Mouse (Mus musculus): ENCODE results near the gene Zmym4. TPM values are rescaled to one million over a fixed set of nuclear protein-coding genes. Genes with fewer than 3 reads are reported as not detected.
"Not testable (repeated sequence)": the region's sequence is repeated elsewhere in the genome, so short reads cannot be mapped to it uniquely, and the experiment has no call there.

The Zmym4 gene
- polyA plus RNA-seq (2012; rRNA removed), result 1.8 and 2.9 TPM in 2 replicates

GRCm38 (mm10) chr4:126967864-126968821, at the start of gene Zmym4:
Zmym4 (minus strand) TSS chr4:126968135.
- WGBS, result 6% methylated on average over 52 of the region's 54 CpGs
- peak; percentile 40 for DNase-seq (ENCODE audit: low read depth, low spot score)

DNA sequence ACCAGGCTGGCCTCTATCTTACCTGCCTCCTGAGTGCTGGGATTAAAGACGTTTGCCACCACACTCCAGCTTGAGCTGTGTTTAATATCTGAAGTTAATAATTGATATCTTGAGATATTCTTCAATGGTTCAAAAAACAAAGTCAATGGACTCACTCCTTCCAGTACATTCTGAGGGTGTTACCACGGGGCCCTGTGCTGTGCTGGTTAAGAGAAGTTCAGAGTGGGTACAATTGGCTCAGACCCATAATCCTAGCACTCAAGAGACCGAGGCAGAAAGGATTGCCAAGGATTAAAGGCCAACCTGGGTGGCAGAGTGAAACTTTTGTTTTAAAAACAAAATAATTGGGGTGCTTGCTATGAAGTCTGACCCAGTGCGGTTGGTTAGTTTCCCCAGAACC, 48.4 kb upstream of the Zmym4 start:
- no peak for DNase-seq (ENCODE audit: low read depth, low spot score)
- 76% methylated on average over 4 of the region's 4 CpGs for WGBS

- WGBS, result 17% methylated on average over 14 of the region's 26 CpGs
- DNase-seq (ENCODE audit: low read depth, low spot score), result peak; percentile 55
These were observed 47.5 kb upstream of the Zmym4 start for GRCm38 (mm10) chr4:127015294-127015993.

DNA sequence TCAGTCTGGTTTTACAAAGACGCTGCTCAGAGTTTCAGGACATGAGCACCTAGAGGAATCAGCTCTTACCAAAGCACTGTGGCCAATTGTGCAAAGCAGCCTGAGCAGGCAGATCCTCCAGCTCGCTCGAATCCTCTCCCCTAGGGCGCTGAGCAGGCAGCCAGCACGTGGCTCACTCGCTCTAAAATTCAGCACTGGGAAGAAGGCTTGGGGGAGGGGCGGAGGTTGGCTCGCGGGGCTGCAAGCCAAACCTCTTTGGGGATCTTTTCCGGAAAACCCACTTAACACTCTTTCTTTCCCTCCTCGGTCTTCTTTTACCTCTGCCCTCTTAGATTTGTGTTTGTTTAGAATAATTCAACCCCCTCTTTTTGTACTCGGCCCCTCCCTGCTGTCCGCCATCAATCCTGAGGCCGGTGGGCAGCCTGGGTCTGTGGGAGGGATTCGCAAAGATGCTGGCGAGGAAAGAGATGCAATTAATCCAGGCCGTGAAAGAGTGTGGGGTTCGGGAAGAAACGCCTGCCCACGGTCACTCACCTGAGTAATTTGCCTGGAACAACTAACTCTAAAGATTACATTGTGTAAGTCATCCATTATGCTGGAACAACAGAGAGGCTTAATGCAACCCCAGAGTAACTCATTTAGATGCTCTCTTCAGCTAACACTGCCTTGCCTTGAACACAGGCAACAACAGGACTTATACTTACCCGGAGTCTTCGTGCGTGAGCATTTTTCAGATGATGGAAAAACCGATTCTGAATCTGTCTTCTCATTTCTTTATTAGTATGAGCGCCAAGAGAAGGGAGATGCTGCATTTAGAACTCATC, 37.4 kb upstream of the Zmym4 start:
- 24% methylated on average over 25 of the region's 25 CpGs for whole genome bisulfite sequencing
- no peak for DNase-seq (ENCODE audit: low read depth, low spot score)

DNA sequence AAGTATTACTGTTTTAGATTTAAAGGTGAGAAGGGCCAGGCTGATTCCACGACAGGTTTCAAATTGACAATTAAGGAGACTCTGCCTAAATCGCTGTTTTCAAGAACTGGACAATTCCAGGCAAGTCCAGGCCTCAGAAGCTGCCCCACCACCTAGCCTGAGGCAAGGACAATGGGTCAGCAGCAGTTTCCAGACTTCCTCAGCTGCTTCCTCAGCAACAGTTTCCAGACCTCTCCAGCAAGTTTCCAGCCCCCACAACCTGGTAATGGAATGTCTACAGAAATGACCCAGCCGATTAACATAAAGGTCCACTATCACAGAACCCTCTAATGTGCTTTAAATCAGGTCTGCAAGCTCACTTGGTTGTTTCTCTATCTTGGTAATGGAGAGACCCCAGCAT, 36.4 kb upstream of the Zmym4 start:
- DNase-seq (ENCODE audit: low read depth, low spot score), result no peak
- WGBS, result 89% methylated on average over 3 of the region's 3 CpGs

GRCm38 (mm10) chr4:127000601-127001105, 32.7 kb upstream of the Zmym4 start:
- DNase-seq (ENCODE audit: low read depth, low spot score), result no peak
- WGBS, result 41% methylated on average over 8 of the region's 8 CpGs

GRCm38 (mm10) chr4:126999372-126999771, 31.4 kb upstream of the Zmym4 start:
- DNase-seq (ENCODE audit: low read depth, low spot score), result not testable (repeated sequence)
- WGBS, result 96% methylated on average over 16 of the region's 16 CpGs

GRCm38 (mm10) chr4:126992356-126992755, 24.4 kb upstream of the Zmym4 start:
- DNase-seq (ENCODE audit: low read depth, low spot score), result no peak
- WGBS, result 68% methylated on average over 5 of the region's 5 CpGs

DNA sequence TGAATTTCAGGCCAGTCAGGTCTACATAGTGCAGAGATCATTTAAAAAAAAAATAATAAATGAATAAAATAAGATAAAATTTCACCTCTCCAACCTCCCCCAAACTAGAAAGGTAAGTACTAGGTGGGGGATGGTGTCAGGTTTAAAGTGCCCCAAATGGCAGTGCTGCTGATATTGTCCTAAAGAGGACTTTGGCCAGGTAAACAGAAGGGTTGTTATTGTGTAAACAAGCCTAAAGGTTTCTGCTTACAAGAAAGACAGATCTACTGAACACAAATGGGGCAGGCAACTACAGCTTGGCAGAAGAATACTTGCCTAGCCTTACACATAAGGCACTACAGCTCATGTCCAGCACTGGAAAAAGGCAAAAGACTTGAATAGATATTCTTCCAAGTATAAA, 22.6 kb upstream of the Zmym4 start:
- no peak for DNase-seq (ENCODE audit: low read depth, low spot score)

- no peak for DNase-seq (ENCODE audit: low read depth, low spot score)
- WGBS, result 60% methylated on average over 4 of the region's 4 CpGs
These were observed 20.6 kb upstream of the Zmym4 start for GRCm38 (mm10) chr4:126988503-126988902.

GRCm38 (mm10) chr4:126986768-126987167, 18.8 kb upstream of the Zmym4 start:
- WGBS, result 74% methylated on average over 5 of the region's 5 CpGs
- DNase-seq (ENCODE audit: low read depth, low spot score), result no peak

DNA sequence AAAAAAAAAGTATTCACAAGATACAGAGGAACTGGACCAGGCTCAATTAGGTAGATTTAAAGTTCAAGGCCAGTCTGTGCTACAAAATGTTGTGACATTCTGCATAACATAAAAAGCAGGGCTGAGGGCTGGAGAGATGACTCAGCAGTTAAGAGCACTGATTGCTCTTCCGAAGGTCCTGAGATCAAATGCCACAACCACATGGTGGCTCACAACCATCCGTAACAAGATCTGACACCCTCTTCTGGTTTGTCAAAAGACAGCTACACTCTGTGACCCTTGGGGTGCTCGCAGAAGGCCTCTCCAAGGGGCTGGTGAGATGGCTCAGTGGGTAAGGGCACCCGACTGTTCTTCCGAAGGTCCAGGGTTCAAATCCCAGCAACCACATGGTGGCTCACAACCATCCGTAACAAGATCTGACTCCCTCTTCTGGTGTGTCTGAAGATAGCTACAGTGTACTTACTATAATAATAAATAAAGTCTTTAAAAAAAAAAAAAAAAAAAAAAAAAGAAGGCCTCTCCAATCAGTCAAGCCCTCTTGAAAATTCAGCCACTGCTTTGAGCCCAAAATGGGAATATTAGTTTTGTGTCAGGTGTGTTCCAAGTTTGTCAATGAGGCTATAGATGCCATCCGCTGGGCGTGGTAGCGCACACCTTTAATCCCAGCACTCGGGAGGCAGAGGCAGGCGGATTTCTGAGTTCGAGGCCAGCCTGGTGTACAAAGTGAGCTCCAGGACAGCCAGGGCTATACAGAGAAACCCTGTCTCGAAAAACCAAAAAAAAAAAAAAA, 16.0 kb upstream of the Zmym4 start:
- WGBS, result 91% methylated on average over 12 of the region's 13 CpGs
- DNase-seq (ENCODE audit: low read depth, low spot score), result not testable (repeated sequence)

GRCm38 (mm10) chr4:126983321-126983720, 15.4 kb upstream of the Zmym4 start:
- WGBS, result 36% methylated on average over 3 of the region's 3 CpGs

GRCm38 (mm10) chr4:126978706-126979105, 10.8 kb upstream of the Zmym4 start:
- no peak for DNase-seq (ENCODE audit: low read depth, low spot score)
- 75% methylated on average over 3 of the region's 3 CpGs for WGBS

More at GRCm38 (mm10) chr4:126983321-126983720, 15.4 kb upstream of the Zmym4 start:
- DNase-seq (ENCODE audit: low read depth, low spot score), result no peak

DNA sequence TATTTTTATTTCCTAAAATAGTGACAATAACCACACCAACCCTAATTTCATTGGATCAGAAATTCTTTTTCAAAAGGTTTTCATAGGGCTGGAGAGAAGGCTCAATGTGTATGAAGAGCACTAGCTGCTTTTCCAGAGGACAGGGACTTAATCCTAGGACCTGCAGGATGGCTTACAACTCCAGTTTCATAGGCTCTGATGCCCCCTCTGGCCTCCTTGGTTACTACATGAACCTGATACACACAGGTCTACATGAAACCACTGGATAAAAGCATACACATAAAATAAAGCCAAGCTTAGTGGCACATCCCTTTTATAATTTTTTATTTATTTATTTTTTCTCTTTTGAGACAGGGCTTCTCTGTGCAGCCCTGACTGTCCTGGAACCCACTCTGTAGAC, 9.5 kb upstream of the Zmym4 start:
- DNase-seq (ENCODE audit: low read depth, low spot score), result no peak

- no peak for DNase-seq (ENCODE audit: low read depth, low spot score)
- WGBS, result 1% methylated on average over 30 of the region's 53 CpGs
These were observed 583 bp downstream of the Zmym4 start for GRCm38 (mm10) chr4:126967241-126967863.

DNA sequence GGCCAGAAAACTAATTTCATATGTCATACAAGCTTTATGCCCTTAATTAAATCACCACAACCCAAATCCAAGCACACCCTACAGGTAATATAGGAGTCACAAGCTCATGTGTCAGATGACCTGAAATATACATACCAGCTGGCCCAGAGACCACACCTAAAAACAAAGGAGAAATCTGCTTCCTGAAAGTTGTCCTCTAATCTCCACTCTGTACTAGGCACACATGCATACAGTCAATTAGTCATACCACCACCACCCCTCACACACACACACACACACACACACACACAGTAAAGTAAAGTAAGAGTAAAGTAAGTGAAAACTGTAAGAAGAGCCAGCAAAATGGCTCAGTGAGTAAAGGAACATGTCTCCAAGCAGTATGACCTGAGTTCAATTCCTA, 9.3 kb downstream of the Zmym4 start:
- no peak for DNase-seq (ENCODE audit: low read depth, low spot score)

DNA sequence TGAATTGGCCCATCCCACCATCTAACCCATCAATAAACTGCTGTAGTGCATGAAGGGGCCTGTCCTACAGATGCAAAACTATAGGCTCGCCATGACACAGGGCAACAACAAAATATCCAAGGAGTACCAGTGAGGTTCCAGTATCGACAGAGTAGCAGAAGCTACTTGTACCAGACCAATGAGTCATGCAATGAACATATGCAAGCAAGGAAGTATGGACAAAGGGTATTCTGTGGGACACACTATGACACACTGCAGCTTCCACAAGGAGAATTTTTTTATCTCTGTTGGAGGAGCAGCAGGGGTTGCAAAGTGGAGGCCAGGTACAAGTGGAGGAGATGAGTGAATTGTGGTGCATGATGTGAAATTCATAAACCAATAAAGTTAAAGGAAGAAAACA, 9.7 kb downstream of the Zmym4 start:
- DNase-seq (ENCODE audit: low read depth, low spot score), result no peak
- WGBS, result 61% methylated on average over 2 of the region's 2 CpGs

GRCm38 (mm10) chr4:126957434-126957833, 10.5 kb downstream of the Zmym4 start:
- 90% methylated on average over 3 of the region's 3 CpGs for WGBS
- no peak for DNase-seq (ENCODE audit: low read depth, low spot score)

All from large intestine, adult 2 months (tissue).